Mouse (Mus musculus): Measurements from ENCODE around the gene Gm5294.

GRCm38 (mm10) chr5:138849682-138850461 is 30.0 kb downstream of the Gm5294 start:
- TF ChIP-seq POLR2A (IDR thresholded peaks at IDR 0.05; ENCODE audit: borderline replicate concordance, extremely low read depth, insufficient read depth, insufficient read length, poor library complexity, severe bottlenecking) (no peak), CTCF (IDR thresholded peaks at IDR 0.05; ENCODE audit: borderline replicate concordance, extremely low read depth, insufficient read depth, insufficient read length) (no peak)

All from brain, embryonic 14.5 days (tissue).